Mouse (Mus musculus): ENCODE data around the gene Mbtd1.

DNA sequence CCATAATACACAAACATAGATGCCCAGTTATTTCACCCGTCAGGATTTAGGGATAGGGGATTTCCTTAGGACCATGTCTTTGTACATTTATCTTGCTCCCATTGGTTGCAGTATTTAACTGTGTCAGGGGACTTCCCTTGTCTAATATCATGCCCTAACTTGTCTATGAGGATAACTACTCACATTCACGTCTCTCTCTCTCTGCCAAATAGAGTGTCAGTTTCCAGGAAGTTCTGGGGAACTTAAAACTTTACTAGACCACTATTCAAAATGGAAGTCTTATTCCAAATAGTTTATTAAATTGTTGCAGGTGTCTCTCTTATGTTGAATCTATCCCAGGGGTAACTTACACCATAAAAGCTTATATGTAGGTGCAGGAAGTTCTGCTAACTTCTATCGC is 26.0 kb downstream of the Mbtd1 start:
- TF ChIP-seq EP300 (IDR thresholded peaks at IDR 0.05; ENCODE audit: insufficient read depth, low read depth, low read length) (no peak), CTCF (IDR thresholded peaks at IDR 0.05) (no peak)

All from heart, adult 2 months (tissue).